Mouse (Mus musculus) stomach, postnatal 0 days (tissue): ENCODE measurements around the gene 2410002F23Rik.

ENCODE experiments used
- CTCF ChIP-seq: IDR thresholded peaks from 2 replicates; pipeline ENCODE4 v1.5.1; 2016; ENCODE audit warnings: antibody characterized with exemption, low read depth, mild to moderate bottlenecking, moderate library complexity
- EP300 ChIP-seq: optimal IDR thresholded peaks from 2 replicates; pipeline ENCODE3; 2016; ENCODE audit warnings: antibody characterized with exemption

GRCm38 (mm10) chr7:44261147-44261546 is 14.6 kb downstream of the 2410002F23Rik start, which contains the start of gene Gm15517:
- TF ChIP-seq CTCF, result no peak
- TF ChIP-seq EP300, result no peak
